9 mouse cellular contexts compared by ENCODE assay signal in genomic region chr10:81321436-81321835, GRCm38 (mm10). TPM values are rescaled to one million over a fixed set of nuclear protein-coding genes. Genes with fewer than 3 reads are reported as not detected.
DNase-seq lines count a peak whose midpoint lies in the region; ATAC-seq and TF ChIP-seq lines count a peak whose summit lies in the region.
"Had no signal": no experiment of that assay in that cellular context is flagged by ENCODE, and none has a peak within 500 bp of the region (broad histone marks: within the 10 kb centered on the region; RNA-seq: fewer than 3 reads in every experiment).

No protein-coding gene starts in this region.

- H3K27ac ChIP-seq in layer of hippocampus, adult 2 months = peak overlapping the region; percentile 99
- H3K27ac ChIP-seq in hindbrain, embryonic 15.5 days (replicated peaks) = peak overlapping the region; percentile 93
- H3K27ac ChIP-seq in midbrain, embryonic 16.5 days (ENCODE audit: low read length) = peak overlapping the region; percentile 88

- peak overlapping the region; percentile 74 for H3K4me2 ChIP-seq in hindbrain, embryonic 15.5 days
- H3K4me2 ChIP-seq in midbrain, embryonic 16.5 days (ENCODE audit: low read length) = peak overlapping the region; percentile 68

- DNase-seq in layer of hippocampus, adult 2 months (ENCODE audit: low spot score in 2 of 2) = no peak
- no peak for DNase-seq in layer of hippocampus, adult 8-10 months (ENCODE audit: low spot score in 2 of 2)
- DNase-seq in c-Kit-negative CD71-positive TER-119-positive erythroid progenitor cells, embryonic 14.5 days (ENCODE audit: low read depth, low spot score) = peak; percentile 26
- no peak for DNase-seq in right cerebral cortex, adult 18-20 months
- no peak for DNase-seq in layer of hippocampus, postnatal 10 days (ENCODE audit: low spot score in 2 of 2)
- DNase-seq in urinary bladder, postnatal 36 days (ENCODE audit: low spot score in 2 of 2) = no peak
- DNase-seq: lung, postnatal 10 days had no signal

- peak overlapping the region; percentile 79 for H3K9ac ChIP-seq in hindbrain, embryonic 15.5 days
- H3K9ac ChIP-seq in midbrain, embryonic 16.5 days (ENCODE audit: low read depth, low read length) = peak overlapping the region; percentile 77

- TF ChIP-seq CTCF in layer of hippocampus, adult 2 months (conservative IDR thresholded peaks at IDR 0.05) = no peak

- peak overlapping the region; percentile 90 for H3K4me3 ChIP-seq in layer of hippocampus, adult 2 months
- peak overlapping the region; percentile 83 for H3K4me3 ChIP-seq in hindbrain, embryonic 15.5 days
- peak overlapping the region; percentile 78 for H3K4me3 ChIP-seq in midbrain, embryonic 16.5 days (ENCODE audit: low read depth, low read length)

- no peaks in the 10 kb centered on the region for H3K27me3 ChIP-seq in hindbrain, embryonic 15.5 days
- no peaks in the 10 kb centered on the region for H3K27me3 ChIP-seq in midbrain, embryonic 16.5 days (ENCODE audit: control insufficient read depth, insufficient read depth, low read depth, low read length)

- peaks cover 25% of the 10 kb centered on the region for H3K4me1 ChIP-seq in hindbrain, embryonic 15.5 days (replicated peaks)
- peaks cover 21% of the 10 kb centered on the region for H3K4me1 ChIP-seq in midbrain, embryonic 16.5 days (ENCODE audit: control insufficient read depth, insufficient read depth, low read length)

- ATAC-seq in hindbrain, embryonic 15.5 days (ENCODE audit: low FRiP score, low read depth) = no peak
- peak; percentile 3 for ATAC-seq in midbrain, embryonic 16.5 days

- H3K36me3 ChIP-seq in hindbrain, embryonic 15.5 days = peaks cover 53% of the 10 kb centered on the region
- peaks cover 43% of the 10 kb centered on the region for H3K36me3 ChIP-seq in midbrain, embryonic 16.5 days (ENCODE audit: control insufficient read depth, insufficient read depth, low read length)

- H3K9me3 ChIP-seq in hindbrain, embryonic 15.5 days = no peaks in the 10 kb centered on the region
- H3K9me3 ChIP-seq in midbrain, embryonic 16.5 days (replicated peaks; ENCODE audit: control insufficient read depth, low read length, poor library complexity, severe bottlenecking) = no peaks in the 10 kb centered on the region

- 3% methylated on average over 20 of the region's 20 CpGs for WGBS in hindbrain, embryonic 15.5 days
- WGBS in midbrain, embryonic 16.5 days = 3% methylated on average over 19 of the region's 20 CpGs

RNA-seq across cellular contexts. Expression of gene Cactin, which starts 0.5 kb away (rescaled TPM):
- 10 to 100 TPM; 27.6 to 30.7 TPM for total RNA-seq in layer of hippocampus, adult 2 months (2021)
- 10 to 100 TPM; 28.2 to 31.3 (median 30.2) TPM for total RNA-seq in layer of hippocampus, adult 8-10 months (2022)
- 33.8 and 35.1 TPM in 2 replicates for polyA plus RNA-seq in hindbrain, embryonic 15.5 days (2015; fragmentation: Nextera tagmentation; extraction: Ambion mirVana)
- polyA plus RNA-seq in midbrain, embryonic 16.5 days (2015; fragmentation: Nextera tagmentation; extraction: Ambion mirVana) = 27.6 and 28.3 TPM in 2 replicates
- total RNA-seq in layer of hippocampus, postnatal 10 days (2021) = 10 to 100 TPM; 24.7 to 25.6 TPM

RNA-seq across cellular contexts. Expression of gene Tbxa2r, which starts 7.1 kb away (rescaled TPM):
- 1 to 10 TPM; 1.3 to 1.4 TPM for total RNA-seq in layer of hippocampus, adult 2 months (2021)
- total RNA-seq in layer of hippocampus, adult 8-10 months (2022) = 1 to 10 TPM; 1.1 to 1.4 (median 1.4) TPM
- 4.7 and 5.2 TPM in 2 replicates for polyA plus RNA-seq in hindbrain, embryonic 15.5 days (2015; fragmentation: Nextera tagmentation; extraction: Ambion mirVana)
- 4.8 and 5.2 TPM in 2 replicates for polyA plus RNA-seq in midbrain, embryonic 16.5 days (2015; fragmentation: Nextera tagmentation; extraction: Ambion mirVana)
- 1 to 10 TPM; 1.9 to 2.9 TPM for total RNA-seq in layer of hippocampus, postnatal 10 days (2021)

RNA-seq across cellular contexts. Expression of gene Gipc3, which starts 21.6 kb away (rescaled TPM):
- total RNA-seq in layer of hippocampus, adult 2 months (2021) = 1 to 10 TPM; 1.7 to 1.8 TPM
- total RNA-seq in layer of hippocampus, adult 8-10 months (2022) = 1 to 10 TPM; 1.3 to 2.2 (median 1.7) TPM
- not detected in 2 replicates for polyA plus RNA-seq in hindbrain, embryonic 15.5 days (2015; fragmentation: Nextera tagmentation; extraction: Ambion mirVana)
- polyA plus RNA-seq in midbrain, embryonic 16.5 days (2015; fragmentation: Nextera tagmentation; extraction: Ambion mirVana) = not detected in 2 replicates
- total RNA-seq in layer of hippocampus, postnatal 10 days (2021) = 1 to 10 TPM in 1 of 2 experiments, under 1 TPM in 1; 0.94 to 1.2 TPM

RNA-seq across cellular contexts. Expression of gene Pip5k1c, which starts 28.7 kb away (rescaled TPM):
- total RNA-seq in layer of hippocampus, adult 2 months (2021) = 100 to 1,000 TPM; 308 to 314 TPM
- 100 to 1,000 TPM; 267 to 303 (median 296) TPM for total RNA-seq in layer of hippocampus, adult 8-10 months (2022)
- polyA plus RNA-seq in hindbrain, embryonic 15.5 days (2015; fragmentation: Nextera tagmentation; extraction: Ambion mirVana) = 130 and 151 TPM in 2 replicates
- 135 and 147 TPM in 2 replicates for polyA plus RNA-seq in midbrain, embryonic 16.5 days (2015; fragmentation: Nextera tagmentation; extraction: Ambion mirVana)
- total RNA-seq in layer of hippocampus, postnatal 10 days (2021) = 100 to 1,000 TPM; 305 to 311 TPM

RNA-seq across cellular contexts. Expression of gene Hmg20b, which starts 28.8 kb away (rescaled TPM):
- total RNA-seq in layer of hippocampus, adult 2 months (2021) = 10 to 100 TPM; 27.5 to 30.8 TPM
- total RNA-seq in layer of hippocampus, adult 8-10 months (2022) = 10 to 100 TPM; 32.5 to 37.1 (median 32.9) TPM
- polyA plus RNA-seq in hindbrain, embryonic 15.5 days (2015; fragmentation: Nextera tagmentation; extraction: Ambion mirVana) = 39.0 and 39.9 TPM in 2 replicates
- 24.9 and 25.0 TPM in 2 replicates for polyA plus RNA-seq in midbrain, embryonic 16.5 days (2015; fragmentation: Nextera tagmentation; extraction: Ambion mirVana)
- total RNA-seq in layer of hippocampus, postnatal 10 days (2021) = 10 to 100 TPM; 25.1 to 30.9 TPM
